Mouse (Mus musculus) ES-E14 (cell line): ENCODE measurements around the gene Vsx2. TPM values are rescaled to one million over a fixed set of nuclear protein-coding genes. Genes with fewer than 3 reads are reported as not detected.

Experiments
- DNase-seq: peaks from one replicate; pipeline ENCODE4 v3.0.0-alpha.2; 2013; ENCODE audit warnings: low read depth, low spot score
- H3K27ac ChIP-seq: 2 replicates; pipeline ENCODE4 v1.5.1; 2012; ENCODE audit warnings: low read depth, mild to moderate bottlenecking, low read length, moderate library complexity, mixed read lengths; ENCODE audit not compliant: poor library complexity, insufficient read depth, severe bottlenecking
- H3K36me3 ChIP-seq: 2 replicates; pipeline ENCODE4 v1.6.1; 2012; ENCODE audit warnings: mild to moderate bottlenecking, low read length, moderate library complexity, mixed read lengths; ENCODE audit not compliant: control insufficient read depth, poor library complexity, insufficient read depth, severe bottlenecking
- H3K4me1 ChIP-seq, 2 experiments: fragments of 150-350 bp in 1 of 2; sonication (generic) in 1 of 2; 2 replicates each; pipeline ENCODE4 v1.6.1; 2012; ENCODE audit warnings: low read length in 2 of 2, mild to moderate bottlenecking in 1 of 2, mixed read lengths in 1 of 2; ENCODE audit not compliant: control insufficient read depth in 2 of 2, insufficient read depth in 2 of 2, poor library complexity in 1 of 2
- H3K4me3 ChIP-seq, 2 experiments: fragments of 150-350 bp in 1 of 2; sonication (generic) in 1 of 2; 2 replicates each; pipeline ENCODE4 v1.5.1; 2012; ENCODE audit warnings: low read length in 2 of 2, low read depth in 1 of 2, mild to moderate bottlenecking in 1 of 2, mixed read lengths in 1 of 2; ENCODE audit not compliant: insufficient read depth in 1 of 2, poor library complexity in 1 of 2, severe bottlenecking in 1 of 2
- H3K9ac ChIP-seq: 2 replicates; pipeline ENCODE4 v1.6.1; 2012; ENCODE audit warnings: low read depth, mild to moderate bottlenecking, low read length, mixed read lengths; ENCODE audit not compliant: poor library complexity, insufficient read depth, severe bottlenecking
- H3K9me3 ChIP-seq: fragments of 150-350 bp; sonication (generic); 2 replicates; pipeline ENCODE4 v1.6.1; 2012; ENCODE audit warnings: low read depth, mild to moderate bottlenecking, low read length; ENCODE audit not compliant: control insufficient read depth, insufficient read depth
- CHD2 ChIP-seq: IDR thresholded peaks from 2 replicates; pipeline ENCODE4 v1.6.1; 2014; ENCODE audit warnings: mild to moderate bottlenecking, low read depth, low read length, inconsistent platforms
- HCFC1 ChIP-seq: IDR thresholded peaks from 2 replicates; pipeline ENCODE4 v1.6.1; 2012; ENCODE audit warnings: low read length, inconsistent platforms, borderline replicate concordance; ENCODE audit not compliant: insufficient read depth
- MAFK ChIP-seq: IDR thresholded peaks from 2 replicates; pipeline ENCODE4 v1.6.1; 2014; ENCODE audit warnings: mild to moderate bottlenecking, low read depth, low read length, inconsistent platforms; ENCODE audit not compliant: insufficient read depth
- ZC3H11A ChIP-seq: IDR thresholded peaks from 2 replicates; pipeline ENCODE4 v1.6.1; 2012; ENCODE audit warnings: low read depth, mild to moderate bottlenecking, inconsistent platforms, low read length, borderline replicate concordance
- ZNF384 ChIP-seq: IDR thresholded peaks from 2 replicates; pipeline ENCODE4 v1.6.1; 2012; ENCODE audit warnings: low read depth, low read length, inconsistent platforms
- in situ Hi-C, 2 experiments: fragments of 600-800 bp; cut with MboI; formaldehyde crosslinking; loops; one replicate each; pipeline ENCODE4 v1.15.1; 2025; ENCODE audit warnings: low sequenced_read_pairs in 2 of 2, inconsistent platforms in 1 of 2; ENCODE audit not compliant: unreplicated experiment in 2 of 2
- total RNA-seq: library from RNA; depleted of rRNA; stranded (reverse); fragments of 300-350 nt; gene quantifications from 2 replicates; pipeline ENCODE4 v1.2.3, GENCODE M21; 2012

Vsx2 gene
- total RNA-seq, 1 experiment = not detected

GRCm38 (mm10) chr12:84577768-84578439 lies 8.3 kb downstream of the Vsx2 start:
- no peak for TF ChIP-seq ZC3H11A
- TF ChIP-seq MAFK = no peak
- TF ChIP-seq ZNF384 = no peak
- no peak for TF ChIP-seq CHD2
- no peak for TF ChIP-seq HCFC1
- Histone ChIP-seq H3K9ac (no peak overlapping the region), H3K4me3 (no peak overlapping the region), H3K27ac (no peak overlapping the region), H3K9me3 (no peaks in the 10 kb centered on the region), H3K4me1 (peaks cover 0 to 4% of the 10 kb centered on the region in 2 experiments; a peak in 1 of 4 replicates), H3K36me3 (no peaks in the 10 kb centered on the region)
- in situ Hi-C loops = no loop called here
- no peak for DNase-seq

GRCm38 (mm10) chr12:84578440-84578770 lies 8.8 kb downstream of the Vsx2 start:
- DNase-seq = no peak
- in situ Hi-C loops = no loop called here
- Histone ChIP-seq H3K27ac (no peak overlapping the region), H3K4me3 (no peak overlapping the region), H3K9me3 (no peaks in the 10 kb centered on the region), H3K9ac (no peak overlapping the region), H3K36me3 (no peaks in the 10 kb centered on the region), H3K4me1 (peaks cover 0 to 4% of the 10 kb centered on the region in 2 experiments; a peak in 1 of 4 replicates)
- TF ChIP-seq ZNF384 (no peak), CHD2 (no peak), ZC3H11A (no peak), HCFC1 (no peak), MAFK (no peak)

GRCm38 (mm10) chr12:84581285-84581684 lies 11.7 kb downstream of the Vsx2 start:
- Histone ChIP-seq H3K4me3 (no peak overlapping the region), H3K27ac (no peak overlapping the region), H3K9me3 (no peaks in the 10 kb centered on the region), H3K36me3 (no peaks in the 10 kb centered on the region), H3K9ac (no peak overlapping the region), H3K4me1 (peaks cover 0 to 4% of the 10 kb centered on the region in 2 experiments; a peak in 1 of 4 replicates)
- TF ChIP-seq ZC3H11A (no peak), ZNF384 (peak; percentile 76; the same call in 1 of the 2 replicates)
- no peak for DNase-seq
- in situ Hi-C loops = no loop called here

- TF ChIP-seq MAFK (no peak), ZNF384 (0 out of 2 replicates have a peak, but pooled peaks have one; percentile 53), HCFC1 (no peak), ZC3H11A (peak; percentile 56; the same call in 1 of the 2 replicates), CHD2 (no peak)
- Histone ChIP-seq H3K4me3 (peak overlapping the region; percentile 58 to 70), H3K9ac (peak overlapping the region; percentile 36), H3K9me3 (no peaks in the 10 kb centered on the region), H3K36me3 (no peaks in the 10 kb centered on the region), H3K27ac (no peak overlapping the region), H3K4me1 (peaks cover 0 to 20% of the 10 kb centered on the region in 2 experiments; a peak in 1 of 4 replicates)
- in situ Hi-C loops = no loop called here
- peak; percentile 85 for DNase-seq
Measured at GRCm38 (mm10) chr12:84589825-84590761, 20.5 kb downstream of the Vsx2 start.
